Comparison of ENCODE assay signal across 21 mouse cellular contexts in the genomic region with DNA sequence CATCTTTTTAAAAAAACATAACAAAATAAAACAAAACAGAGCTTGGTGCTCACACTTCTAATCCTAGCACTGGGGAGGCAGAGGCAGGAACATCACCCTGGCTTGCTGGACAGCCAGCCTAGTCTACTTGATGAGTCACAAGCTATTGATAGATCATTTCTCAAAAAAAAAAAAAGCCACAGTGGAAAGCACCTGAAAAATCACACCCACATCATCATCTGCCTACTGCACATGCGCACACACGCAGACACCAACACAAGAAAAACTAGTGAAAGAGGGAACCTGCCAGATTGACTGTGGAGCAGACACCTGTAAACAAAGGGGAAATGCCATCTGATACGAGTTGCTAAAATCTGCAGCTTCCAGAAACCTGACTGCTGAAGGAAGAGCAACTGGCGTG. TPM values are rescaled to one million over a fixed set of nuclear protein-coding genes. Genes with fewer than 3 reads are reported as not detected.
DNase-seq lines count a peak whose midpoint lies in the region; ATAC-seq and TF ChIP-seq lines count a peak whose summit lies in the region.
"Had no signal": no experiment of that assay in that cellular context is flagged by ENCODE, and none has a peak within 500 bp of the region (broad histone marks: within the 10 kb centered on the region; RNA-seq: fewer than 3 reads in every experiment).

No protein-coding gene starts in this region.

- TF ChIP-seq RAD21 in CH12.LX (IDR thresholded peaks at IDR 0.05; ENCODE audit: low read depth, low read length): no peak; the same call in none of the 2 replicates

- peak overlapping the region; percentile 88 for H3K27ac ChIP-seq in CH12.LX (ENCODE audit: insufficient read depth, low read depth)
- H3K27ac ChIP-seq: embryonic facial prominence, embryonic 10.5 days; embryonic facial prominence, embryonic 12.5 days; forebrain, embryonic 13.5 days; forebrain, embryonic 15.5 days had no signal

- H3K4me2 ChIP-seq in CH12.LX (ENCODE audit: insufficient read depth, low read depth, poor library complexity, severe bottlenecking): peak overlapping the region; percentile 27; the same call in 1 of the 2 replicates
- H3K4me2 ChIP-seq: embryonic facial prominence, embryonic 12.5 days; forebrain, embryonic 13.5 days; forebrain, embryonic 15.5 days had no signal

- H3K9ac ChIP-seq in CH12.LX (ENCODE audit: insufficient read depth, low read depth): no peak overlapping the region; the same call in 1 of the 2 replicates
- H3K9ac ChIP-seq: embryonic facial prominence, embryonic 12.5 days; forebrain, embryonic 13.5 days; forebrain, embryonic 15.5 days; forebrain, postnatal 0 days had no signal

- H3K79me2 ChIP-seq in CH12.LX (replicated peaks; ENCODE audit: control insufficient read depth, extremely low read depth, insufficient read depth, poor library complexity, severe bottlenecking): no peaks in the 10 kb centered on the region

- dilution Hi-C loops in CH12.LX (cut with MboI; ENCODE audit: extremely low pct_ligation_motif_present, extremely low pct_unique_long_range_greater_than_20kb, low sequenced_read_pairs): no loop called here

- H3K9me3 ChIP-seq in CH12.LX (replicated peaks; ENCODE audit: low read length): no peaks in the 10 kb centered on the region
- H3K9me3 ChIP-seq: embryonic facial prominence, embryonic 10.5 days; embryonic facial prominence, embryonic 12.5 days; forebrain, embryonic 13.5 days; forebrain, embryonic 15.5 days had no signal

- no peaks in the 10 kb centered on the region for H3K27me3 ChIP-seq in CH12.LX (replicated peaks)
- H3K27me3 ChIP-seq in splenic B cell, adult 2 months (ENCODE audit: control insufficient read depth, insufficient read depth, low read length, poor library complexity, severe bottlenecking): no peaks in the 10 kb centered on the region
- H3K27me3 ChIP-seq: embryonic facial prominence, embryonic 12.5 days; forebrain, embryonic 13.5 days; forebrain, embryonic 15.5 days had no signal

- H3K4me1 ChIP-seq in CH12.LX (ENCODE audit: control insufficient read depth in 1 of 2, insufficient read depth in 2 of 2): peaks cover 35 to 66% of the 10 kb centered on the region in 2 experiments
- H3K4me1 ChIP-seq: embryonic facial prominence, embryonic 10.5 days; embryonic facial prominence, embryonic 12.5 days; forebrain, embryonic 13.5 days; forebrain, embryonic 15.5 days had no signal

- no peak overlapping the region for H3K4me3 ChIP-seq in CH12.LX (replicated peaks in 1 of 3; ENCODE audit: low read depth in 2 of 3, low read length in 2 of 3, poor library complexity in 1 of 3)
- H3K4me3 ChIP-seq: embryonic facial prominence, embryonic 10.5 days; embryonic facial prominence, embryonic 12.5 days; forebrain, embryonic 13.5 days; forebrain, embryonic 15.5 days had no signal

- TF ChIP-seq CTCF in CH12.LX (conservative IDR thresholded peaks at IDR 0.05 in 1 of 2, IDR thresholded peaks at IDR 0.05 in 1 of 2; ENCODE audit: low read depth in 2 of 2, low read length in 2 of 2): no peak

- DNase-seq in heart, adult 11 months: peak; percentile 30
- no peak for DNase-seq in heart, adult 18-20 months
- DNase-seq in A20 (ENCODE audit: low read depth, low spot score) (peak; percentile 94), CH12.LX (ENCODE audit: extremely low read depth) (peak; percentile 90)
- DNase-seq in splenic B cell, adult 2 months (ENCODE audit: low read depth, low spot score): peak; percentile 1
- no peak for DNase-seq in frontal cortex, postnatal 14 days (ENCODE audit: low spot score in 2 of 2)
- DNase-seq: adrenal gland, adult 8-10 months; adrenal gland, postnatal 14 days; adrenal gland, postnatal 36 days; B cell, adult 2 months; cerebellum, adult 11 months; cerebellum, adult 18-20 months; cerebellum, adult 9-10 months; cerebellum, postnatal 10 days; cerebellum, postnatal 25 days; forebrain, postnatal 0 days had no signal

- TF ChIP-seq POLR2A in CH12.LX (IDR thresholded peaks at IDR 0.05; ENCODE audit: low read depth, low read length): no peak

- TF ChIP-seq EP300 in CH12.LX (IDR thresholded peaks at IDR 0.05; ENCODE audit: low read length): peak; percentile 83

- ATAC-seq in activated CD4-positive, CD25-positive, alpha-beta regulatory T cell, adult 4 months: no peak
- ATAC-seq: forebrain, embryonic 13.5 days had no signal

- H3K36me3 ChIP-seq in CH12.LX (replicated peaks in 1 of 2; ENCODE audit: control insufficient read depth in 1 of 2, insufficient read depth in 1 of 2, low read length in 1 of 2): no peaks in the 10 kb centered on the region
- H3K36me3 ChIP-seq in splenic B cell, adult 2 months (ENCODE audit: control insufficient read depth, insufficient read depth, low read length, poor library complexity, severe bottlenecking): no peaks in the 10 kb centered on the region
- H3K36me3 ChIP-seq: embryonic facial prominence, embryonic 10.5 days; embryonic facial prominence, embryonic 12.5 days; forebrain, embryonic 15.5 days had no signal

- in situ Hi-C loops in CH12.LX (cut with MboI; ENCODE audit: low pct_ligation_motif_present, low pct_unique_long_range_greater_than_20kb, low sequenced_read_pairs): no loop called here

TF ChIP-seq in CH12.LX, 34 proteins besides CTCF, POLR2A, EP300 and RAD21:
- peak; percentile 97 for TF ChIP-seq JUN (IDR thresholded peaks at IDR 0.05; ENCODE audit: insufficient read depth, low read depth, low read length)
- TF ChIP-seq BHLHE40 (IDR thresholded peaks at IDR 0.05; ENCODE audit: low read depth, low read length): peak; percentile 84
- no peak for TF ChIP-seq UBTF (IDR thresholded peaks at IDR 0.05; ENCODE audit: low read depth, low read length)
- TF ChIP-seq POLR2AphosphoS2 (IDR thresholded peaks at IDR 0.05; ENCODE audit: low read depth, low read length): no peak
- TF ChIP-seq ELF1 (IDR thresholded peaks at IDR 0.05; ENCODE audit: low read depth, low read length): no peak
- TF ChIP-seq NRF1 (IDR thresholded peaks at IDR 0.05; ENCODE audit: low read depth, low read length): peak; percentile 82
- TF ChIP-seq ETS1 (conservative IDR thresholded peaks at IDR 0.05; ENCODE audit: low read depth, low read length): peak; percentile 82
- no peak for TF ChIP-seq ZKSCAN1 (IDR thresholded peaks at IDR 0.05; ENCODE audit: borderline replicate concordance, low read depth, low read length)
- TF ChIP-seq MYC (IDR thresholded peaks at IDR 0.05; ENCODE audit: low read depth, low read length): no peak
- no peak for TF ChIP-seq PAX5 (IDR thresholded peaks at IDR 0.05; ENCODE audit: low read length)
- no peak for TF ChIP-seq ZC3H11A (IDR thresholded peaks at IDR 0.05; ENCODE audit: low read depth, low read length)
- no peak for TF ChIP-seq CHD1 (IDR thresholded peaks at IDR 0.05; ENCODE audit: low read depth, low read length)
- no peak for TF ChIP-seq USF1 (IDR thresholded peaks at IDR 0.05; ENCODE audit: low read depth, low read length)
- TF ChIP-seq HCFC1 (IDR thresholded peaks at IDR 0.05; ENCODE audit: low read depth, low read length): peak; percentile 29; the same call in 1 of the 2 replicates
- TF ChIP-seq NELFE (IDR thresholded peaks at IDR 0.05; ENCODE audit: low read depth, low read length): no peak
- peak; percentile 83 for TF ChIP-seq TCF12 (IDR thresholded peaks at IDR 0.05; ENCODE audit: low read depth, low read length)
- TF ChIP-seq KAT2A (IDR thresholded peaks at IDR 0.05; ENCODE audit: insufficient replicate concordance, low read length): no peak
- TF ChIP-seq SIN3A (IDR thresholded peaks at IDR 0.05; ENCODE audit: low read length): peak; percentile 77
- no peak for TF ChIP-seq GABPA (IDR thresholded peaks at IDR 0.05; ENCODE audit: insufficient replicate concordance, low read depth, low read length)
- no peak for TF ChIP-seq MXI1 (IDR thresholded peaks at IDR 0.05; ENCODE audit: low read depth, low read length)
- no peak for TF ChIP-seq USF2 (conservative IDR thresholded peaks at IDR 0.05; ENCODE audit: low read depth, low read length)
- TF ChIP-seq MEF2A (IDR thresholded peaks at IDR 0.05; ENCODE audit: borderline replicate concordance, low read depth, low read length): peak; percentile 99
- TF ChIP-seq RCOR1 (conservative IDR thresholded peaks at IDR 0.05; ENCODE audit: low read depth, low read length): 0 out of 2 replicates have a peak, but pooled peaks have one; percentile 45
- 0 out of 2 replicates have a peak, but pooled peaks have one; percentile 32 for TF ChIP-seq TBP (conservative IDR thresholded peaks at IDR 0.05; ENCODE audit: low read depth, low read length)
- no peak for TF ChIP-seq ZMIZ1 (IDR thresholded peaks at IDR 0.05; ENCODE audit: low read depth, low read length)
- peak; percentile 56 for TF ChIP-seq IRF4 (IDR thresholded peaks at IDR 0.05; ENCODE audit: low read depth, low read length)
- TF ChIP-seq ZNF384 (IDR thresholded peaks at IDR 0.05; ENCODE audit: low read depth, low read length): peak; percentile 98
- TF ChIP-seq E2F4 (IDR thresholded peaks at IDR 0.05; ENCODE audit: insufficient replicate concordance, low read depth, low read length): no peak
- TF ChIP-seq SMC3 (IDR thresholded peaks at IDR 0.05; ENCODE audit: low read depth, low read length): no peak
- no peak for TF ChIP-seq MAZ (IDR thresholded peaks at IDR 0.05; ENCODE audit: low read depth, low read length)
- TF ChIP-seq CHD2 (IDR thresholded peaks at IDR 0.05; ENCODE audit: low read length): peak; percentile 47; the same call in 1 of the 2 replicates
- TF ChIP-seq MAFK (IDR thresholded peaks at IDR 0.05; ENCODE audit: insufficient replicate concordance, low read length): 0 out of 2 replicates have a peak, but pooled peaks have one; percentile 20
- TF ChIP-seq MAX (IDR thresholded peaks at IDR 0.05; ENCODE audit: low read length): peak; percentile 60; the same call in 1 of the 2 replicates
- peak; percentile 91 for TF ChIP-seq JUND (conservative IDR thresholded peaks at IDR 0.05; ENCODE audit: low read depth, low read length)

RNA-seq across cellular contexts. Expression of gene Insig2, which starts 54.9 kb away (rescaled TPM):
- 10 to 100 TPM; 48.7 to 64.1 TPM for total RNA-seq in heart, adult 18-20 months (2021)
- total RNA-seq in CH12.LX (2012; rRNA removed): 25.0 and 37.7 TPM in 2 replicates
- 20.1 and 23.6 TPM in 2 replicates for total RNA-seq in CH12.LX (2014; rRNA removed)
- polyA plus RNA-seq in CH12.LX (2012; ENCODE audit: insufficient read length, low read depth): 20.5 and 21.2 TPM in 2 replicates
- 10 to 100 TPM; 33.8 to 36.0 TPM for polyA plus RNA-seq in activated CD4-positive, CD25-positive, alpha-beta regulatory T cell, adult 4 months (2017; shearing (Covaris generic))

Comparison
In these comparisons a context has a peak if more than half of its experiments do, and no peak if none do; other contexts are left out.
1. DNase-seq: peak in heart, adult 11 months (single experiment), A20 (single experiment), CH12.LX (single experiment) and splenic B cell, adult 2 months (single experiment); none in heart, adult 18-20 months (0 of 2) and frontal cortex, postnatal 14 days (0 of 2).